Mouse (Mus musculus) liver, embryonic 12.5 days (tissue): ENCODE measurements around the gene Lin9. TPM values are rescaled to one million over a fixed set of nuclear protein-coding genes. Genes with fewer than 3 reads are reported as not detected.

Source experiments
- ATAC-seq: fragments of 200-750 bp; cut with Nextera tagmentation; 2 replicates; pipeline ENCODE4 v1.8.0; 2017; ENCODE audit warnings: moderate number of reproducible peaks, mild to moderate bottlenecking, moderate library complexity
- H3K27ac ChIP-seq: fragments of 300-500 bp; sonication (generic); 2 replicates; pipeline ENCODE4 v1.5.1; 2016; ENCODE audit warnings: mild to moderate bottlenecking
- H3K27me3 ChIP-seq: fragments of 300-500 bp; sonication (generic); replicated peaks from 2 replicates; pipeline ENCODE4 v1.6.1; 2016; ENCODE audit warnings: mild to moderate bottlenecking, moderate library complexity
- H3K36me3 ChIP-seq: fragments of 300-500 bp; sonication (generic); 2 replicates; pipeline ENCODE4 v1.6.1; 2016; ENCODE audit warnings: mild to moderate bottlenecking, moderate library complexity
- H3K4me1 ChIP-seq: fragments of 300-500 bp; sonication (generic); 2 replicates; pipeline ENCODE4 v1.6.1; 2016
- H3K4me2 ChIP-seq: fragments of 300-500 bp; sonication (generic); 2 replicates; pipeline ENCODE4 v1.6.1; 2016; ENCODE audit warnings: mild to moderate bottlenecking, moderate library complexity
- H3K4me3 ChIP-seq: fragments of 300-500 bp; sonication (generic); 2 replicates; pipeline ENCODE4 v1.5.1; 2016; ENCODE audit warnings: mild to moderate bottlenecking, moderate library complexity
- H3K9ac ChIP-seq: fragments of 300-500 bp; sonication (generic); 2 replicates; pipeline ENCODE4 v1.6.1; 2016; ENCODE audit warnings: mild to moderate bottlenecking, moderate library complexity
- H3K9me3 ChIP-seq: fragments of 300-500 bp; sonication (generic); replicated peaks from 2 replicates; pipeline ENCODE4 v1.6.1; 2016; ENCODE audit warnings: mild to moderate bottlenecking, moderate library complexity
- WGBS: fragments of 180-500 bp; shearing (Covaris S2); methylation state at CpG from one replicate; pipeline ENCODE4 v1.1.7; 2016; ENCODE audit not compliant: insufficient replicate concordance; 5-methylcytosine and 5-hydroxymethylcytosine counted together
- polyA plus RNA-seq: library from polyadenylated mRNA; unstranded; fragments of >200 nt; fragmentation: Nextera tagmentation; extraction: Ambion mirVana; gene quantifications from 2 replicates; pipeline ENCODE4 v1.2.1, GENCODE M21; 2016

The Lin9 gene
- polyA plus RNA-seq, 1 experiment from 2014 or later: 17.5 TPM

- peak; percentile 39 for ATAC-seq
- H3K27ac ChIP-seq: no peak overlapping the region
- H3K9me3 ChIP-seq: no peaks in the 10 kb centered on the region
- H3K9ac ChIP-seq: no peak overlapping the region
- H3K4me1 ChIP-seq: peaks cover 18% of the 10 kb centered on the region
- H3K27me3 ChIP-seq: peaks cover 6% of the 10 kb centered on the region
- H3K4me3 ChIP-seq: no peak overlapping the region
- 34% methylated on average over 14 of the region's 14 CpGs for WGBS
- H3K36me3 ChIP-seq: no peaks in the 10 kb centered on the region
- H3K4me2 ChIP-seq: no peak overlapping the region
Observed at GRCm38 (mm10) chr1:180708935-180709776, 68.2 kb downstream of the Lin9 start.

GRCm38 (mm10) chr1:180718756-180719155, 77.8 kb downstream of the Lin9 start:
- Histone ChIP-seq H3K4me3 (no peak overlapping the region), H3K4me2 (no peak overlapping the region), H3K9ac (no peak overlapping the region), H3K36me3 (no peaks in the 10 kb centered on the region), H3K9me3 (no peaks in the 10 kb centered on the region), H3K4me1 (peaks cover 30% of the 10 kb centered on the region), H3K27ac (no peak overlapping the region), H3K27me3 (no peaks in the 10 kb centered on the region; the same call in 1 of the 2 replicates)
- no peak for ATAC-seq
- 47% methylated on average over 5 of the region's 5 CpGs for WGBS

- Histone ChIP-seq H3K4me2 (no peak overlapping the region), H3K36me3 (no peaks in the 10 kb centered on the region), H3K4me3 (no peak overlapping the region), H3K27me3 (no peaks in the 10 kb centered on the region; the same call in 1 of the 2 replicates), H3K9me3 (no peaks in the 10 kb centered on the region), H3K27ac (no peak overlapping the region), H3K4me1 (peaks cover 34% of the 10 kb centered on the region), H3K9ac (no peak overlapping the region)
- WGBS: 68% methylated on average over 6 of the region's 6 CpGs
- no peak for ATAC-seq
Observed at GRCm38 (mm10) chr1:180719483-180719882, 78.5 kb downstream of the Lin9 start.

- no peak overlapping the region for H3K4me3 ChIP-seq
- no peaks in the 10 kb centered on the region for H3K27me3 ChIP-seq
- H3K9me3 ChIP-seq: no peaks in the 10 kb centered on the region
- no peaks in the 10 kb centered on the region for H3K36me3 ChIP-seq
- 44% methylated on average over 5 of the region's 5 CpGs for WGBS
- no peak overlapping the region for H3K4me2 ChIP-seq
- no peak overlapping the region for H3K9ac ChIP-seq
- H3K27ac ChIP-seq: no peak overlapping the region
- H3K4me1 ChIP-seq: peaks cover 40% of the 10 kb centered on the region
- no peak for ATAC-seq
Observed at GRCm38 (mm10) chr1:180719951-180720689, 79.2 kb downstream of the Lin9 start.

- no peak overlapping the region for H3K4me3 ChIP-seq
- no peaks in the 10 kb centered on the region for H3K36me3 ChIP-seq
- WGBS: 19% methylated on average over 1 of the region's 1 CpGs
- no peaks in the 10 kb centered on the region for H3K9me3 ChIP-seq
- peak; percentile 52 for ATAC-seq
- H3K4me2 ChIP-seq: peak overlapping the region; percentile 36
- no peaks in the 10 kb centered on the region for H3K27me3 ChIP-seq
- H3K4me1 ChIP-seq: peaks cover 58% of the 10 kb centered on the region
- H3K27ac ChIP-seq: peak overlapping the region; percentile 74
- H3K9ac ChIP-seq: peak overlapping the region; percentile 47; the same call in 1 of the 2 replicates
Observed at GRCm38 (mm10) chr1:180722608-180723007, 81.7 kb downstream of the Lin9 start.

GRCm38 (mm10) chr1:180723701-180724238, 82.8 kb downstream of the Lin9 start:
- Histone ChIP-seq H3K4me1 (peaks cover 70% of the 10 kb centered on the region), H3K9ac (no peak overlapping the region), H3K27me3 (no peaks in the 10 kb centered on the region), H3K4me2 (no peak overlapping the region), H3K36me3 (no peaks in the 10 kb centered on the region), H3K27ac (peak overlapping the region; percentile 6; the same call in 1 of the 2 replicates), H3K9me3 (no peaks in the 10 kb centered on the region), H3K4me3 (no peak overlapping the region)
- 18% methylated on average over 1 of the region's 1 CpGs for WGBS
- ATAC-seq: no peak

- Histone ChIP-seq H3K27ac (peak within 1 kb of the TSS; percentile 93), H3K4me3 (peak within 1 kb of the TSS; percentile 96), H3K4me2 (peak within 1 kb of the TSS; percentile 89), H3K27me3 (no peaks in the 10 kb centered on the region), H3K9ac (peak within 1 kb of the TSS; percentile 92), H3K4me1 (peaks cover 85% of the 10 kb centered on the region), H3K9me3 (no peaks in the 10 kb centered on the region), H3K36me3 (no peaks in the 10 kb centered on the region)
- ATAC-seq: peak; percentile 90
- WGBS: under 1% methylated on average over 52 of the region's 52 CpGs
Observed at GRCm38 (mm10) chr1:180725704-180726179, 84.8 kb downstream of the Lin9 start, which contains the start of gene Acbd3. Acbd3 (plus strand) TSS chr1:180726043.

- H3K4me2 ChIP-seq: peak overlapping the region; percentile 89
- peak overlapping the region; percentile 92 for H3K9ac ChIP-seq
- WGBS: 0% methylated on average over 41 of the region's 42 CpGs
- H3K9me3 ChIP-seq: no peaks in the 10 kb centered on the region
- peaks cover 87% of the 10 kb centered on the region for H3K4me1 ChIP-seq
- ATAC-seq: peak; percentile 82
- H3K36me3 ChIP-seq: no peaks in the 10 kb centered on the region
- H3K4me3 ChIP-seq: peak overlapping the region; percentile 96
- peak overlapping the region; percentile 93 for H3K27ac ChIP-seq
- H3K27me3 ChIP-seq: no peaks in the 10 kb centered on the region
Observed at GRCm38 (mm10) chr1:180726183-180726582, 85.2 kb downstream of the Lin9 start.

- WGBS: 77% methylated on average over 3 of the region's 3 CpGs
- no peak overlapping the region for H3K4me3 ChIP-seq
- no peak overlapping the region for H3K9ac ChIP-seq
- H3K36me3 ChIP-seq: peaks cover 11% of the 10 kb centered on the region
- H3K27me3 ChIP-seq: no peaks in the 10 kb centered on the region
- peak overlapping the region; percentile 35 for H3K4me2 ChIP-seq
- H3K27ac ChIP-seq: no peak overlapping the region; the same call in 1 of the 2 replicates
- ATAC-seq: no peak
- H3K9me3 ChIP-seq: no peaks in the 10 kb centered on the region
- H3K4me1 ChIP-seq: peaks cover 58% of the 10 kb centered on the region
Observed at GRCm38 (mm10) chr1:180729231-180729630, 88.3 kb downstream of the Lin9 start.
